Mouse (Mus musculus) macrophage (primary cell): Measurements from ENCODE around the gene Lmnb2. TPM values are rescaled to one million over a fixed set of nuclear protein-coding genes. Genes with fewer than 3 reads are reported as not detected.

Experiments
- H3K27ac ChIP-seq: fragments of 350-480 bp; formaldehyde crosslinking; 2 replicates; pipeline ENCODE4 v1.9.0; 2021
- H3K36me3 ChIP-seq: fragments of 350-480 bp; formaldehyde crosslinking; 2 replicates; pipeline ENCODE4 v1.9.0; 2021; ENCODE audit errors: inconsistent target
- H3K4me3 ChIP-seq: fragments of 350-480 bp; formaldehyde crosslinking; 2 replicates; pipeline ENCODE4 v1.9.0; 2021; ENCODE audit errors: inconsistent target
- H3K79me2 ChIP-seq: fragments of 350-480 bp; formaldehyde crosslinking; 2 replicates; pipeline ENCODE4 v1.9.0; 2021; ENCODE audit errors: inconsistent target
- WGBS: methylation state at CpG from one replicate; pipeline ENCODE4 v1.1.7; 2026; ENCODE audit warnings: inconsistent platforms; ENCODE audit not compliant: missing documents; 5-methylcytosine and 5-hydroxymethylcytosine counted together
- polyA plus RNA-seq: library from polyadenylated mRNA; stranded (reverse); fragments of 250-400 nt; gene quantifications from 3 replicates; pipeline ENCODE4 v1.2.4, GENCODE M21; 2018; ENCODE audit warnings: inconsistent platforms

Lmnb2 gene
- polyA plus RNA-seq, 1 experiment from 2014 or later = 7.2 TPM

DNA sequence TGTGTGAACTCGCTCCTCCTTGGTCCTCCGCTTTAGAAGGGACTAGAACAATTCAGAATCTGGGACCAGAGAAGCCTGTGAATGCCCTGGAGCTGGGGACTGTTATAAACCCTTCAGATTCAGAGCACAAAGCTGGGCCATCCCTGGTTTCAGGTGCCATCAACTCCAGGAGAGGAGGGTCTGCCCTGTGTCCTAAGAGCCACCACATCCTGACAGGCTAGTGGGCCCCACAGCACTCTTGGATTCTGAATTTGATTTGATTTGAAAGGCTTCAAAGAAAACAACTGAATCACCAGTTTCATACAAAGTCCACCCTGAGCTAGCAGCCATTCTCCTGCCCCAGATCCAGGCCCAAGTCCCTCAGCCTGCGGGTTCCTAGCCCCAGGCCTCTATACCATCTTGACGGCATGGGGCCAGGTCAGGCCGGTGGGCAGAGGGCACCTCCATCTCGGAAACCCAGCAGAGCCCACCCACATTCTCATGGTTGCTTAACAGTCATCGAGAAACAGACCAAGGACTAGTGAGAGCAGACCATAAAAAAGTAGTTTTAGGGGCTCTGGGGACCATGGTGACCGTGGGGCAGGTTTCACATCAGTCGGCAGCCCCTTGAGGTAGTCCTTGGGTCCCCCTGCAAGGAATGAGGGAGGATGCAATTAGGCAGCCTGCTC lies 15.6 kb downstream of the Lmnb2 start:
- H3K4me3 ChIP-seq = no peak overlapping the region
- H3K36me3 ChIP-seq = 0 out of 2 replicates have a peak, but pooled peaks cover 4% of the 10 kb centered on the region

DNA sequence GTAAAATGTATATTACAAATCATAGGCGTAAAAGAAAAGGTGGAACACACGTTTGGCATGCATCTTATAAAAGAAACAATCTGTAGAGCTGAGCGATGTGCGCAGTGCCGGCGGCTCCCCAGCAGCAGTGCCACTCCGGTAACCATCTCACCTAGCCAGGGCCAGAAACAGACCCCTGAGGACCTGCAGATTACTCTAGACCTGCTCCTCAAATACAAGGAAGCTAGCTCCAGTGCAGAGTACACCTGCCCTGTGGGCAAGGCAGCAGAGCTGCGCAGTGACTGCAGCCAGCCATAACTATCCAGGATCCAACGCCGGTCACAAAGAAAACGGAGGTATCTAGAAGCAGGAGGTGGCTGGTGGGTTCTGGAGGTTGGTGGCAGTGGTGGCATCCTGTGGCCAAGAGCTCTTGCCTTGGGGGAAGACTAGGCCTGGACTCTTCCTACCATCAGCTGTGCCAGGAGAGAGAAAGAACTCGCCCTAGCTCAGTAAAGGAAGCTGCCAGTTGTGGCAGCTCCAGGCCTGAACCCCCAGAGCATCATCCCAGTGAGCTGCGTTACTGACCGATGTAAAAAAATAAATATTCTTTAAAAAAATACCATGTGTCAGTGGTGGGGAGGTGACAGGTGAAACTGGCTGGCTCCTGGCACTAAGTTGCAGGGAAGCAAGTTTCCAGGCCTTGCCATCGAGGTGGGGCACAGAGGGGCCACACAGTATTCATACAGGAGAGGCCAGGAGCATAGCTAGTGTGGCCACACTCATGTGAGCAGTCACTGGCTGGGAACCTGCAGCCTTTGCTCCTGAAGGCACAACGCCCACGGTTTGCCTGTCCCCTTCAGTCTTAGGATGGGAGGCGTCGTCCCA lies 16.4 kb downstream of the Lmnb2 start:
- no peak overlapping the region for H3K4me3 ChIP-seq
- WGBS = 93% methylated on average over 18 of the region's 19 CpGs
- 0 out of 2 replicates have a peak, but pooled peaks cover 4% of the 10 kb centered on the region for H3K36me3 ChIP-seq
- H3K79me2 ChIP-seq = peaks cover 20% of the 10 kb centered on the region
- 0 out of 2 replicates have a peak overlapping the region, but pooled peaks have one; percentile 15 for H3K27ac ChIP-seq

More for the DNA sequence above, 15.6 kb downstream of the Lmnb2 start:
- Histone ChIP-seq H3K79me2 (peaks cover 20% of the 10 kb centered on the region), H3K27ac (no peak overlapping the region)
- WGBS = 96% methylated on average over 9 of the region's 9 CpGs

DNA sequence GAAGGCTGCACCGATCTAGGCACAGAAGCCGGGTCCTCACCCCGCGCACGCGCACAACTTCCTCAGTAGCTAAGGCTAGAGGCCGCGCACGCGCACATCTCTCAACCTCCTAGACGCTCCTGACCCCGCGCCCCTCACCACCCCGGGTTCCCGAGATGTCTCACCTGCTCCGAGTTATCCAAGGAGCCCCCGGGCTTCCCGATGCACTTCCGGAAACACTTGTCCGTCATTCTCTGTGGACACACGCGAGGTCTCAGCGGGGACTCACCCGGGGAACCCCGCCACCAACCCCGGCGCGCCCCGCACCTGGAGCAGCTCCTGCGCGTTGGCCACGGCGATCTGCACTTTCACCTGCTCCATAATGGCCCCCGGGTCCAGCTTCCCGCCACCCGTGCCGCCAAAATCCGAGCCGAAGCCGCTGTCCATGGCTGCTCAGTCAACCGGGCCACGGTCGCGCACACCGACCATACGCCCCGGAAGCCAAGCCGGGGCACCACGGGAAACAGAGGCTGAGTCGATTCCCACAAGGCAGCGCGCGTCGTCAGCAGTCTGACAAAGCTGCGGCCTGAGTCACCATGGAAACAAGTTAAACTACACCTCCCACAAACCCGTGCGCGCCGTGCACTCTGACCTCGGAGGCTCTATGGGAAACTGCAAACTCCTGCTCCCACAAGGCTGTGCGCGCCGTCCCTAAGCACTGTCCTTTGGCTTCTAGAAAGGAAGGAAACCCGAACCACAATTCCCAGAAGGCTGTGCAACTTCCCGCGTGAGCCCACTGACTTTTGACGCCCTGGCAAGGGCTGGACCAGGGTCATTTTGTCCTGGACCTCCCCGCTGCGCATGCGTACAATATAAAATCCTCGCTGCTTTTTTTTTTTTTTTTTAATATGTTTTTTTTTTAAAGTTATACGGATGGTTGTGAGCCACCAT lies 17.5 kb downstream of the Lmnb2 start, which contains the start of gene Timm13:
TSS of gene Timm13 (minus strand) at position 652 of the 930 bp plus-strand sequence.
- H3K79me2 ChIP-seq = peaks cover 20% of the 10 kb centered on the region
- peak within 1 kb of the TSS; percentile 74 for H3K4me3 ChIP-seq
- 0 out of 2 replicates have a peak, but pooled peaks cover 4% of the 10 kb centered on the region for H3K36me3 ChIP-seq
- peak within 1 kb of the TSS; percentile 51 for H3K27ac ChIP-seq
- WGBS = under 1% methylated on average over 70 of the region's 72 CpGs

DNA sequence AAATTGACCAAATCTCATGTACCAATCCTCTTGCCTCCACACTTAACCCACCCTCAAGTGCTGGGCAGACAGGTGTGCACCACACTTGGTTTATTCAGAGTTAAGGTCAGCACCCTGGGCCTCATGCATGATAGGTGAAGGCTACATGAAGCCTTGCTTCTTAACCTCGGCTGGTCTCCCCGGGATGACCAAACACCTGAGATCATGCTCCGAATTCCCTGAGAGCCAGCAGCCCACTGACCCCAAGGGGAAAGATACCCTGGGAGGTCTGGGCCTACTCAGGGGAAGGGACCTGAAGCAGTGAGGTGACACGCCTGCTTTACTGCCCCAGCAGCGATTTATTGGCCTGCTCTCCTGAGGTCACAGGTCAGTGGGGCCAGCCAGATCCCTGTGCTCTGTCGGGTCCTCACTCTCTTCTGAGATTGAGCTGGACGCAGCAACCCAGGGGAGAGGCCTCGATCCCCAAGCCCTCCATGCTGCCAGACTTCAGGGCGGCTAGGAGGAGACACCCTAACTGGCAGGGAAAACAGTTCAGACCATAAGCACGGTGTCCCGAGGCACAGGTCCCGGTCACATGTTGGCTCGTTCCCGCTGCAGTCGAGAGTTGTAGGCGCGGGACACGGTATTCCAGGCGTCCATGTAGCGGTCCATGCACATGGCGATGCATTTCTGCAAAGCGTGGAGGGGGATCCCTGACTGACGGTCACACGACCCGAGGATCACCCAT lies 18.3 kb downstream of the Lmnb2 start:
- H3K27ac ChIP-seq = peak overlapping the region; percentile 51
- H3K4me3 ChIP-seq = peak overlapping the region; percentile 74
- 0 out of 2 replicates have a peak, but pooled peaks cover 4% of the 10 kb centered on the region for H3K36me3 ChIP-seq
- peaks cover 20% of the 10 kb centered on the region for H3K79me2 ChIP-seq
- WGBS = 24% methylated on average over 23 of the region's 25 CpGs

DNA sequence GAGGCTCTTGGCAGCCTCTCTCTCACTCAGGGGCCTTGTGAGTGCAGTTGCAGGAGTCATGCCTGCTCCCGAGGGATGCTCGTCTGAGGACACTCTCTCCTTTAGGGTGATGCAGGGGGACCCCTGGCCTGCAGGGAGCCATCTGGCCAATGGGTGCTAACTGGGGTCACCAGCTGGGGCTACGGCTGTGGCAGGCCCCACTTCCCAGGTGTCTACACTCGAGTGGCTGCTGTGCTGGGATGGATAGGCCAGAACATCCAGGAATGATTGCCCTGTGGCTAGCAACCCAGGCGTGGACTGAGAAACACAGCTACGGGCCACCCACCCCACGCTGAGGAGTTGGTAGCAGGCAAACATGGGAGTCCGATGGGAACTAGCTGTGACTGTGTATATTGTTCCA lies 19.0 kb downstream of the Lmnb2 start:
- H3K36me3 ChIP-seq = 0 out of 2 replicates have a peak, but pooled peaks cover 4% of the 10 kb centered on the region
- peaks cover 20% of the 10 kb centered on the region for H3K79me2 ChIP-seq
- WGBS = 98% methylated on average over 7 of the region's 8 CpGs
- no peak overlapping the region for H3K4me3 ChIP-seq
- no peak overlapping the region for H3K27ac ChIP-seq

DNA sequence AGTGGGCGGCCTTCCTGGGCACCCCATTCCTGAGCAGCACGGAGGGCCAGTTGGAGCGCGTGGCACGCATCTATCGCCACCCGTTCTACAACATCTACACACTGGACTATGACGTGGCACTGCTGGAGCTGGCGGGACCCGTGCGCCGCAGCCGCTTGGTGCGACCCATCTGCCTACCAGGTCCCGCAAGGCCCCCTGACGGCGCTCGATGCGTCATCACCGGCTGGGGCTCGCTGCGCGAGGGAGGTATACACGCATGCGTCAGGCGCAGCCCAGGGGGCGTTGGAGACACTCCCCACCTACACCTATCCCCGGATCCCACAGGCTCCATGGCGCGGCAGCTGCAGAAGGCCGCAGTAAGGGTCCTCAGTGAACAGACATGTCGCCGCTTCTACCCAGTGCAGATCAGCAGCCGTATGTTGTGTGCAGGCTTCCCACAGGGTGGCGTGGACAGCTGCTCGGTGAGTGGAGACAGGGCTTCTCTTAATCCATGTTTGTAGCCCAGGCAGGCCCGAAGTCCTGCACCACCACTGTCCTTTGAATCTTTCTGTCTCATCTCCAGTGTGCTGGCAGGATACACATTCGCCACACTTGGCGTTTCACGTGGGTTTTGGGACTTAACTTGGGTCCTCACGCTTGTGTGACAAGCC lies 20.1 kb downstream of the Lmnb2 start:
- Histone ChIP-seq H3K27ac (no peak overlapping the region), H3K79me2 (peaks cover 20% of the 10 kb centered on the region), H3K4me3 (no peak overlapping the region), H3K36me3 (0 out of 2 replicates have a peak, but pooled peaks cover 4% of the 10 kb centered on the region)
- WGBS = 89% methylated on average over 36 of the region's 41 CpGs

DNA sequence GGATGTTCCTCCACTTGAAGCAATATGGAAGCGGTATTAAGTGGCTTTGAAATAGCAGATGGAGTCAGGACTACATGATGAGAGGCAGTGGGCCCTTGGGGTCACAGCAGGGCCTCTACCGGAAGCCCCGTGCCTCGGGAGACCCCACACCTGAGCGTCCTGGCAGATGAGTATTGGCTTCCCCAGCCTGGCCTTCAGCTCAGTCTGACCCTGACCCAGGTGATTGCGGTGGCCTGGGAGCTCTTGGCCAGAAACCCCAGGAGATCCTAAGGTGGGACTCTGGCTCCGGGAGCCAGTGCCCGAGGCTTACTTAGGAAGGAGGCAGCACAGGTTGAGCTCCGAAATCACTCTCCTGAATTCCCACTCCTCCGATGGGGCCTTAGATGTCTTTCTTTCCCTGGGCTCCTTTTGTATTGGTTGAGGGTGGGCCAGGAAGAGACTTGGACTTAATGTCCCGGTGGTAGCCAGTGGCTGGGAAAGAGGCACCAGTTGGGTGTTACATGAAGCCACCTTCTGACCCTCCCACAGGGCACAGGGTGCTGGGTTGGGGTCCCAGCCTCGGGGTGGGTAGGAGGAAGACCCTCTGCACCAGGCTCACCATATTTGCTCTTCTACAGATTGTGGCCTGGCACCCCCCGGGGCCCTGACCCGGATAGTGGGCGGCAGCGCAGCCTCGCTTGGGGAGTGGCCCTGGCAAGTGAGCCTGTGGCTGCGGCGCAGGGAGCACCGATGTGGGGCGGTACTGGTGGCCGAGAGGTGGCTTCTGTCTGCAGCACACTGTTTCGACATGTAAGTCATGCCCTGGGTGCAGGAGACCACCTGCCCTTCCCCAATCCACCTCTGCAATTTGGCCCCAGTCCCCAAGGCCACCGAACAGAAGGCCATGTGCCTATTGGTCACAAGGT lies 21.2 kb downstream of the Lmnb2 start:
- 82% methylated on average over 24 of the region's 24 CpGs for WGBS
- 0 out of 2 replicates have a peak, but pooled peaks cover 4% of the 10 kb centered on the region for H3K36me3 ChIP-seq
- peaks cover 20% of the 10 kb centered on the region for H3K79me2 ChIP-seq
- no peak overlapping the region for H3K27ac ChIP-seq
- no peak overlapping the region for H3K4me3 ChIP-seq

DNA sequence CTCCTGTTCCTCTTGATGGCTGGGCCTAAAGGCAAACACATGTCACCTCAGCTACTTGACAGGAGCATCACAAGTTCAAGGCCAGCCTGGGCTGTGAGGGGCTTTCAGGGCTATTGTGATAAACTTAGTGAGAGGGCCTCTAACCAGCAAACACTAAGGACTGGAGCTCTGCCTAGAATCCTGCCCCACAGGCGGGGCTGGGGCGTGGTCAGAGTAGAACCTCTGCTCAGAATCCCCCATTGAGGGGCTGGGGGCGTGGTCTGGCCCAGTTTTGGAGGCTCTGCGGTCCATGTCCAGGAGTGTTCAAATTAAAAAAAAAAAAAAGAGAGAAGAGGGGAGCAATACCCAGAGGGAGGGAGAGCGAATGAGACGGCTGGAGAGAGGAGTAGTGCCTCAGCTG lies 22.3 kb downstream of the Lmnb2 start:
- Histone ChIP-seq H3K36me3 (0 out of 2 replicates have a peak, but pooled peaks cover 4% of the 10 kb centered on the region), H3K27ac (no peak overlapping the region), H3K79me2 (peaks cover 20% of the 10 kb centered on the region), H3K4me3 (no peak overlapping the region)
- WGBS = 92% methylated on average over 2 of the region's 6 CpGs

DNA sequence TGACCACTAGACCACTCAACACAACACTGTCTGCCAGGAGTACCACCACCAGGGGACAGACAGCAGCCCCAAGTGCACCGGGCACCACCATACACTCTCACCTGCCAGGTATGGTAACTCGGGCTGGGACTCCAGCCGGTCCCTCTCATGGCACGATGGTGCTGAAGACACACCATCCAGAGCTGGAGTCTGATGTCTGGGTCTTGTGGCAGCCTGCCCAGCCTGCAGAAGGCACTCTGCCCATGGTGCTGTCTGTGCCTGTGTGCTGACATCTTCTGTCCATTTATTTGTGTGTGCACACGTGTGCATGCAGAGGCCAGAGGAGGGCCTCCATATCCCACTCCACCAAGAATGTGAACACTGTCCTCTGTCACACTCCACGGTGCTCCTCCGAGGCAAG lies 22.9 kb downstream of the Lmnb2 start:
- H3K4me3 ChIP-seq = no peak overlapping the region
- 0 out of 2 replicates have a peak, but pooled peaks cover 4% of the 10 kb centered on the region for H3K36me3 ChIP-seq
- no peak overlapping the region for H3K27ac ChIP-seq
- H3K79me2 ChIP-seq = peaks cover 18% of the 10 kb centered on the region
- 86% methylated on average over 7 of the region's 7 CpGs for WGBS

DNA sequence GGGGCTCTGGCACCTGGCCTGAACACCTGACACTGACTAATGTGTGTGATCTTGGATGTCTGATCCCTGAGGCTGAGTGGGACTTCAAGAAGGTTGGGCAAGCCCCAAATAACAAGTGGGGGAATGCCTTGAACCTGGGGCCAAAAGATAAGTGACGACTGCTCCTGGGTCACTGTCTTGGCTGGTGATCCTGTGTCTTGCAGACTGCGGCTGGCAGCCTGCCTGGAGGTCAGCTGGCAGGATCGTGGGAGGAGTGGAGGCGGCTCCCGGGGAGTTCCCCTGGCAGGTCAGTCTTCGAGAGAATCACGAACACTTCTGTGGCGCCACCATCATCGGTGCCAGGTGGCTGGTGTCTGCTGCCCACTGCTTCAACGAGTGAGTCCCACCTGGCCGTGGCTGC lies 30.9 kb downstream of the Lmnb2 start:
- Histone ChIP-seq H3K4me3 (no peak overlapping the region), H3K79me2 (no peaks in the 10 kb centered on the region), H3K27ac (no peak overlapping the region), H3K36me3 (no peaks in the 10 kb centered on the region)
- 39% methylated on average over 9 of the region's 11 CpGs for WGBS

DNA sequence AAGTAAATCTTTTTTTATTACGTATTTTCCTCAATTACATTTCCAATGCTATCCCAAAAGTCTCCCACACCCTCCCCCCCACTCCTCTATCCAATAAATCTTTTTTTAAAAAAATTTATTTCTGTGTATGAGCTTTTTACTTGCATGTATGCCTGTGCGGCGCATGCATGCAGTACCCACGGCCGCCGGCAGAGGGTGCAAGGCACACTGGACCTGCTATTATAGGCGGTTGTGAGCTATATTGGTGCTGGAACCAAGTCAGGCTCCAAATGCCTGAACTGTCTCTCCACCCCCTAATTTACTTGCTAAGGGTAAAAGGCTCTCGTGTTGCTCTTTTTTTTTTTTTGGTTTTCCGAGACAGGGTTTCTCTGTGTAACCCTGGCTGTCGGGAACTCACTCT lies 36.7 kb downstream of the Lmnb2 start:
- Histone ChIP-seq H3K4me3 (no peak overlapping the region), H3K79me2 (no peaks in the 10 kb centered on the region), H3K27ac (no peak overlapping the region), H3K36me3 (no peaks in the 10 kb centered on the region)
- 21% methylated on average over 10 of the region's 10 CpGs for WGBS

DNA sequence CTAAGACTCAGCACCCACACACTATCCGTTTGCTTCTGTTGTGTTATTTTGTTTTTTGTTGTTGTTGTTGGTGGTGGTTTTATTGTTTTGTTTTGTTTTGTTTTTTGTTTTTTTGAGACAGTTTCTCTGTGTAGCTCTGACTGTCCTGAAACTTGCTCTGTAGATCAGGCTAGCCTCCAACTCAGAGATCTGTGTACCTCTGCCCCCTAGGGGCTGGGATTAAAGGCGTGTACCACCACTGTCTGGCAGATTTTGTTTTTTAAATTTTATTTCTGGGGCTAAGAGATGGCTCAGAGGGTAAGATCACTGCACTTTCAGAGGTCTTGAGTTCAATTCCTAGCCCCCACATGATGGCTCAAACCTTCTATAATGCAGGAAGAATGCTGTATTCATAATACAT lies 37.1 kb downstream of the Lmnb2 start:
- no peaks in the 10 kb centered on the region for H3K79me2 ChIP-seq
- no peak overlapping the region for H3K4me3 ChIP-seq
- no peaks in the 10 kb centered on the region for H3K36me3 ChIP-seq
- 79% methylated on average over 2 of the region's 2 CpGs for WGBS
- no peak overlapping the region for H3K27ac ChIP-seq
